Mouse (Mus musculus): ENCODE results near the gene Ros1.

The Ros1 gene

GRCm38 (mm10) chr10:52023213-52024052, 171.6 kb downstream of the Ros1 start:
- no peak for DNase-seq (ENCODE audit: low read depth in 2 of 2, low spot score in 2 of 2)

DNA sequence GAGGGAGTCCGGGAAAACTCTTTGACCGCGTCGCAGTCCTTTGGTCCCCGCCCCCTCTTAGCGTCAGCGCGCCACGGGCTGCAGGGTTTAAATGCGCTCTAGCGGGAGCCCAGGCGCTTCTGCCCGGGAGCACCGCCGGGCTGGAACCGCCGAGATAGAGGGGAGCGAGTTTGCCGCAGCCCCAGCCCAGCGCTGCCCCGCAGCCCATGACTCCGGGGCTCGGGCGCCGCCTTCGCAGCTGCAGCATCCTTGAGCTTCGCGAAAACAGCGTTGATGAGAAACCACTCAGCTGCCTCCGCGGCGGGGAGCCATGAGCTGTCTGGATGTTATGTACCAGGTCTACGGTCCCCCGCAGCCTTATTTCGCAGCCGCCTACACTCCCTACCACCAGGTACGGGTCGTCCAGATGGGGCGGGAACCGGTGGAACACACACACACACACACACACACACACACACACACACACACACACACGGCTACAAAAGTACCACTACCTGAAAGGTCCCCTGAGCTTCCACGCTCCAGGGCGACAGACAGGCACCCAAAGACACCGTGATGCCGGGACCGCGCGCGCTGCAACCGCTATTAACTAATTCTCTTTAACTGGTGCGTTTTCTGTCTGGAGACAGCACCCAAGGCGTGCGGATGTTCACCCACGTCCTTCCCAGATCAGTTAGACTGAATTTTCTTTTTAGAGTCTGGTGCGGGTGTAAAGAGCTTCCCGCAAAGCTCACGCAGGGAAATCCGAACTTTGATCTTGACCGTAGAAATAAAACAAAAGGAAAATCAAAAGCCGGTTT, 172.4 kb downstream of the Ros1 start, which contains the start of gene Vgll2:
TSS of gene Vgll2 (plus strand) at position 90 of the 800 bp plus-strand sequence.
- no peak for DNase-seq (ENCODE audit: low read depth in 2 of 2, low spot score in 2 of 2)

DNA sequence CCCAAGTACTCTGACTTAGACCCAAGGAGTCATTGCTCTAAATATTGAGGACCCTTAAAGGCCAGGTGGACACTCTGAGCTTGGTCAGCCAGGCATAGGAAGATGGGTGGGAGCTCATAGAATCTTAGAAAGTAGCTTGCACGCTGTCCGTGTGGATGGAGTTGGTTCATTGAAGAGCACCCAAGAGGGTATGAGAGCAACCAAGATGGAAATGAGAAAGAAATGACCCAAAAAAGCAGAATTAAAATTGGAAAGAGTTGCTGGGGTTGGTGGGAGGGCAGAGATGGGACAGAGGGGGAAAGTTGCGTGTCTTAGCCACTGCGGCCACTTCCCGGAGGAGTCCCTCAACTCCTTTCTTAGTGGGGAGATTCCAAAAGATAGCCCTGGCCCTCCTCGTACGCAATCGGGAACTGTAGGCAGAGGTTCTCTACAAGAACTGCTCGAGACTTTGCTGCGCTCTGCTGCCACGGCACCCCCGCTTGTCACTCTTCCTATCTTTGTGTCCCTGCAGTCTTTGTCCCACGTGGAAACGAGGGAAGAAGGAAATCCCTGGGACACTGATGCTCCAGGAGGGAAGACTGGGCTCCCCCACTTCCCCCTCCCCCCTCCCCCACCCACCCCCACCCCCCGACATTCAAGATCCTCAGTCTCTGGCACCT, 173.2 kb downstream of the Ros1 start:
- no peak for DNase-seq (ENCODE audit: low read depth in 2 of 2, low spot score in 2 of 2)

- no peak for DNase-seq (ENCODE audit: low read depth in 2 of 2, low spot score in 2 of 2)
Measured at GRCm38 (mm10) chr10:52021231-52021630, 173.8 kb downstream of the Ros1 start.

DNA sequence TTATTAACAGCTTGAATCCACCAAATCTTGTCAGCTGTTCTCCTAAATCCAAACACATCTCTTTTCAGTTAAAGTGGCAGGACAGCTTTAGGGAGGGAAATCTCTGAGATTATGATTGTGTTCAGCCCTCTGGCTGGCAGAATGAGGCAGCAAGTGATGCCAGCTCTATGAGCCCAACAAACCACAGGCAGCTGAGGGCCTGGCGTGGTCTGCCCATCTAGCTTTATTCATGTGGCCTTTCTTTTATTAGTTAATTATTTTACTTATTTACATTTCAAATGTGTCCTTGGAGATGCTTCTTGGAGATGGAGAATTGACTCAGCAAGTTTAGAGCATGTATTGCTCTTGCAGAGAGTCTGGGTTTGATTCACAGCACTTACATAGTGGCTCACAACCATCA, 176.6 kb downstream of the Ros1 start:
- no peak for DNase-seq (ENCODE audit: low read depth in 2 of 2, low spot score in 2 of 2)
